Mouse (Mus musculus) brain, embryonic 14.5 days (tissue): ENCODE data around the gene Rps3.

Source experiments
- CTCF ChIP-seq: fragments of 200-500 bp; IDR thresholded peaks from 2 replicates; pipeline ENCODE4 v1.5.1; 2012; ENCODE audit warnings: inconsistent platforms, mild to moderate bottlenecking, moderate library complexity, borderline replicate concordance; ENCODE audit not compliant: insufficient read depth, insufficient read length; ENCODE audit errors: extremely low read depth
- POLR2A ChIP-seq: fragments of 200-500 bp; IDR thresholded peaks from 2 replicates; pipeline ENCODE4 v1.6.1; 2012; ENCODE audit warnings: mild to moderate bottlenecking, inconsistent platforms, borderline replicate concordance; ENCODE audit not compliant: poor library complexity, insufficient read depth, insufficient read length, severe bottlenecking; ENCODE audit errors: extremely low read depth

DNA sequence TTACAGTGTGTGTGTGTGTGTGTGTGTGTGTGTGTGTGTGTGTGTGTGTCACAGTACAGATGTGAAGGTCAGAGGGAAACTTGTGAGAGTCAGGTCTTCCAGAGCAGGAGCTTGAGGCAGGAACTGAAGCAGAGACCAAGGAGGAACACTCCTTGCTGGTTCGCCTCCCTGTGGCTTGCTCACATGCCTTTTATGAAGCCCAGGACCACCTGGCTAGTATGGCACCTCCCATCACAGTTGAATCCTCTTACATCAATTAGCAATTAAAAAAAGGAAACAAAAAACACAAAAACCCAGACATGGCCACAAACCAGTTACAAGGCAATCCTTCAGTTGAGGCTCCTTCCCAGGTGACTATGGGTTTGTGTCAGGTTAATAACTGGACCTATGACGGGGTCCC, 20.4 kb downstream of the Rps3 start:
- TF ChIP-seq POLR2A = no peak
- TF ChIP-seq CTCF = no peak
